10 mouse cellular contexts compared by ENCODE assay signal in the genomic region with DNA sequence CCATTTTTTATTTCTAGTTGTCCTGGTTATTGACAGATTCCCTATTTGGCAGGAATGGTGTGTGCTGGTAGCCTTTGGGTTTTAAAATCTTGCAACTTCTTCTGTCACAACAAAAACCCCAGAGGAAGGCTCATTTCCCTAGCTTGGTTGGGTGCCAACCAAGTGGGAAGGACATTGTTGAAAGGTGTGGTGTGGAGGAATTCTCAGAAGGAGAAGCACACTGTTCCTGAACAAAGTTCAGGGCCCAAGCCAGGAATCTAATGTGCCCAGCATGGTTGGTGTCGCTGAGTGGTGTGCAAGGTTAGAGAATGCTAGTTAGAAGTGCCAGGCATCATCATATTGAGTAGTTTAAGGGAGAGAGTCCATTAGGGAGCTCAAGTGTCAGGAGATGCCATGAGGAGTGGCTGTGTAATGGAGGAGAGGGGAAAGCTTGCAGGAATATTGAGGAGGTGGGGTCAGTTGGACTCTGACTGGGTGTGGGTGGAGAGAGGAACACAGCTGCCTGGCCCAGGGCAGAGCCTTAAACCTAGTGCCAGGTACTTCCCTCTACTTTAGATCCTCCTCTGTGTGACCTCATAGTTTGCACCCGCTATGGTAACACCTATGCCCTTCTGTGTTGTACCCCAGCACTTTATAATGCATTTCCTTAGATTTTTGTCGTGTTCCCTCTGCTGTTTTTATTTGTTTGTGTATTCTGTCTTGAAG. TPM values are rescaled to one million over a fixed set of nuclear protein-coding genes. Genes with fewer than 3 reads are reported as not detected.
DNase-seq lines count a peak whose midpoint lies in the region; ATAC-seq and TF ChIP-seq lines count a peak whose summit lies in the region.
"Had no signal": no experiment of that assay in that cellular context is flagged by ENCODE, and none has a peak within 500 bp of the region (broad histone marks: within the 10 kb centered on the region; RNA-seq: fewer than 3 reads in every experiment).

No protein-coding gene starts in this region.

- no peak for TF ChIP-seq CTCF in kidney, adult 2 months (conservative IDR thresholded peaks at IDR 0.05; ENCODE audit: insufficient read depth, insufficient read length, low read depth, low read length)
- no peak for TF ChIP-seq CTCF in thymus, adult 2 months (IDR thresholded peaks at IDR 0.05; ENCODE audit: borderline replicate concordance, control insufficient read depth, extremely low read depth, insufficient read depth, low read length, poor library complexity)

- peak overlapping the region; percentile 57; the same call in 1 of the 2 replicates for H3K4me2 ChIP-seq in embryonic facial prominence, embryonic 15.5 days (replicated peaks)
- H3K4me2 ChIP-seq in midbrain, embryonic 14.5 days (ENCODE audit: low read length) = no peak overlapping the region

- peaks cover 22% of the 10 kb centered on the region; the same call in 1 of the 2 replicates for H3K4me1 ChIP-seq in kidney, adult 2 months (ENCODE audit: control insufficient read depth, insufficient read depth, low read length)
- H3K4me1 ChIP-seq in embryonic facial prominence, embryonic 15.5 days = peaks cover 25% of the 10 kb centered on the region; the same call in 1 of the 2 replicates
- peaks cover 37% of the 10 kb centered on the region for H3K4me1 ChIP-seq in thymus, adult 2 months (replicated peaks; ENCODE audit: control insufficient read depth, insufficient read depth, low read length)
- H3K4me1 ChIP-seq in midbrain, embryonic 14.5 days (ENCODE audit: control insufficient read depth, insufficient read depth, low read length) = peaks cover 8% of the 10 kb centered on the region

- WGBS in kidney, adult 2 months = 39% methylated on average over 3 of the region's 3 CpGs
- 80% methylated on average over 3 of the region's 3 CpGs for WGBS in embryonic facial prominence, embryonic 15.5 days
- 20% methylated on average over 3 of the region's 3 CpGs for WGBS in large intestine, adult 2 months
- 26% methylated on average over 3 of the region's 3 CpGs for WGBS in thymus, adult 2 months
- WGBS in midbrain, embryonic 14.5 days = 87% methylated on average over 3 of the region's 3 CpGs

- H3K9ac ChIP-seq in embryonic facial prominence, embryonic 15.5 days = no peak overlapping the region
- no peak overlapping the region for H3K9ac ChIP-seq in midbrain, embryonic 14.5 days (replicated peaks; ENCODE audit: low read length)

- peak overlapping the region; percentile 56 for H3K27ac ChIP-seq in kidney, adult 2 months (ENCODE audit: insufficient read depth, low read depth, low read length)
- H3K27ac ChIP-seq in embryonic facial prominence, embryonic 15.5 days (replicated peaks) = no peak overlapping the region
- peak overlapping the region; percentile 94 for H3K27ac ChIP-seq in thymus, adult 2 months (ENCODE audit: control insufficient read depth, insufficient read depth, low read length)
- no peak overlapping the region for H3K27ac ChIP-seq in midbrain, embryonic 14.5 days (replicated peaks; ENCODE audit: low read depth, low read length)

- H3K4me3 ChIP-seq in kidney, adult 2 months (ENCODE audit: insufficient read depth, low read depth, low read length) = no peak overlapping the region
- no peak overlapping the region for H3K4me3 ChIP-seq in embryonic facial prominence, embryonic 15.5 days (replicated peaks)
- H3K4me3 ChIP-seq in thymus, adult 2 months (ENCODE audit: control insufficient read depth, insufficient read depth, low read length) = peak overlapping the region; percentile 58
- H3K4me3 ChIP-seq in midbrain, embryonic 14.5 days (replicated peaks; ENCODE audit: low read depth, low read length) = no peak overlapping the region

- H3K9me3 ChIP-seq in embryonic facial prominence, embryonic 15.5 days (replicated peaks) = no peaks in the 10 kb centered on the region
- H3K9me3 ChIP-seq in midbrain, embryonic 14.5 days (ENCODE audit: control insufficient read depth, low read length) = no peaks in the 10 kb centered on the region

- H3K36me3 ChIP-seq in kidney, adult 2 months (ENCODE audit: control insufficient read depth, insufficient read depth, low read length) = no peaks in the 10 kb centered on the region; the same call in 1 of the 2 replicates
- 0 out of 2 replicates have a peak, but pooled peaks cover 12% of the 10 kb centered on the region for H3K36me3 ChIP-seq in embryonic facial prominence, embryonic 15.5 days
- H3K36me3 ChIP-seq in thymus, adult 2 months (ENCODE audit: control insufficient read depth, insufficient read depth, low read length) = peaks cover 20% of the 10 kb centered on the region
- H3K36me3 ChIP-seq in midbrain, embryonic 14.5 days (ENCODE audit: control insufficient read depth, insufficient read depth, low read length) = no peaks in the 10 kb centered on the region

- H3K27me3 ChIP-seq in kidney, adult 2 months (replicated peaks; ENCODE audit: control insufficient read depth, insufficient read depth, low read length) = no peaks in the 10 kb centered on the region
- H3K27me3 ChIP-seq in embryonic facial prominence, embryonic 15.5 days = no peaks in the 10 kb centered on the region
- H3K27me3 ChIP-seq in thymus, adult 2 months (ENCODE audit: control insufficient read depth, insufficient read depth, low read length) = no peaks in the 10 kb centered on the region
- H3K27me3 ChIP-seq in midbrain, embryonic 14.5 days (ENCODE audit: control insufficient read depth, insufficient read depth, low read length) = no peaks in the 10 kb centered on the region

- no peak for ATAC-seq in embryonic facial prominence, embryonic 15.5 days (ENCODE audit: insufficient number of reproducible peaks, low FRiP score, low TSS enrichment, low read depth)
- no peak for ATAC-seq in midbrain, embryonic 14.5 days (ENCODE audit: low FRiP score, low TSS enrichment)
- ATAC-seq: inflammation-experienced regulatory T-cells, adult 6 months had no signal

- TF ChIP-seq POLR2A in kidney, adult 2 months (IDR thresholded peaks at IDR 0.05; ENCODE audit: low read depth, low read length) = no peak
- TF ChIP-seq POLR2A in thymus, adult 2 months (IDR thresholded peaks at IDR 0.05; ENCODE audit: control insufficient read depth, extremely low read depth, insufficient read depth, low read length, poor library complexity) = no peak

- peak; percentile 83 for DNase-seq in kidney, adult 2 months
- DNase-seq in kidney, adult 11 months = no peak
- DNase-seq in large intestine, adult 2 months (ENCODE audit: low read depth, low spot score) = peak; percentile 80
- DNase-seq in thymus, adult 2 months = peak; percentile 54
- DNase-seq in layer of hippocampus, adult 9-11 months = no peak
- DNase-seq in midbrain, embryonic 14.5 days = no peak
- DNase-seq: lung, adult 18-20 months had no signal

RNA-seq across cellular contexts. Expression of a gene that starts 2.6 kb away (rescaled TPM):
- 17.2 and 23.9 TPM in 2 replicates for polyA plus RNA-seq in kidney, adult 2 months (2012; rRNA removed)
- polyA plus RNA-seq in embryonic facial prominence, embryonic 15.5 days (2015; fragmentation: Nextera tagmentation; extraction: Ambion mirVana) = 61.2 and 61.5 TPM in 2 replicates
- polyA plus RNA-seq in large intestine, adult 2 months (2012; rRNA removed) = 65.3 and 72.6 TPM in 2 replicates
- polyA plus RNA-seq in thymus, adult 2 months (2012; rRNA removed) = 151 and 205 TPM in 2 replicates
- 16.6 and 23.9 TPM in 2 replicates for polyA plus RNA-seq in midbrain, embryonic 14.5 days (2014; fragmentation: Nextera tagmentation; extraction: Ambion mirVana)

RNA-seq across cellular contexts. Expression of a gene that starts 27.4 kb away (rescaled TPM):
- polyA plus RNA-seq in kidney, adult 2 months (2012; rRNA removed) = 0.67 TPM in 1 of 2 replicates, not detected in the other
- polyA plus RNA-seq in embryonic facial prominence, embryonic 15.5 days (2015; fragmentation: Nextera tagmentation; extraction: Ambion mirVana) = 0.37 and 0.74 TPM in 2 replicates
- polyA plus RNA-seq in large intestine, adult 2 months (2012; rRNA removed) = 1.4 and 1.5 TPM in 2 replicates
- 0.11 TPM in 1 of 2 replicates, not detected in the other for polyA plus RNA-seq in thymus, adult 2 months (2012; rRNA removed)
- not detected in 2 replicates for polyA plus RNA-seq in midbrain, embryonic 14.5 days (2014; fragmentation: Nextera tagmentation; extraction: Ambion mirVana)
- polyA plus RNA-seq: neural tube, embryonic 14.5 days had no signal

Comparison
In these comparisons a context has a peak if more than half of its experiments do, and no peak if none do; other contexts are left out.
1. DNase-seq: peak in kidney, adult 2 months (single experiment), large intestine, adult 2 months (single experiment) and thymus, adult 2 months (single experiment); none in kidney, adult 11 months (single experiment), layer of hippocampus, adult 9-11 months (single experiment) and midbrain, embryonic 14.5 days (single experiment).
2. H3K27ac ChIP-seq: peak in kidney, adult 2 months (single experiment) and thymus, adult 2 months (single experiment); none in embryonic facial prominence, embryonic 15.5 days (single experiment) and midbrain, embryonic 14.5 days (single experiment).